Mouse (Mus musculus) granulocyte monocyte progenitor cell, adult 5-6 weeks (primary cell): ENCODE measurements around the gene Il15ra. TPM values are rescaled to one million over a fixed set of nuclear protein-coding genes. Genes with fewer than 3 reads are reported as not detected.

Experiments used
- ATAC-seq: replicated peaks from 2 replicates; pipeline ENCODE4 v1.8.0; 2016; ENCODE audit warnings: mild to moderate bottlenecking, moderate TSS enrichment, inconsistent platforms; ENCODE audit not compliant: poor library complexity, severe bottlenecking
- total RNA-seq, 2 experiments: library from RNA; stranded (forward) in 1 of 2; stranded (reverse) in 1 of 2; fragments of 200-712, 200-1000 nt in 1 of 2; fragments of >200 nt in 1 of 2; fragmentation: Nextera tagmentation in 1 of 2; gene quantifications; 2 replicates each; pipeline ENCODE4 v1.2.3; 2014 to 2017

The Il15ra gene
- total RNA-seq (2014; fragmentation: Nextera tagmentation) = 25.4 and 26.0 TPM in 2 replicates
- 14.3 and 26.1 TPM in 2 replicates for total RNA-seq (2017)

DNA sequence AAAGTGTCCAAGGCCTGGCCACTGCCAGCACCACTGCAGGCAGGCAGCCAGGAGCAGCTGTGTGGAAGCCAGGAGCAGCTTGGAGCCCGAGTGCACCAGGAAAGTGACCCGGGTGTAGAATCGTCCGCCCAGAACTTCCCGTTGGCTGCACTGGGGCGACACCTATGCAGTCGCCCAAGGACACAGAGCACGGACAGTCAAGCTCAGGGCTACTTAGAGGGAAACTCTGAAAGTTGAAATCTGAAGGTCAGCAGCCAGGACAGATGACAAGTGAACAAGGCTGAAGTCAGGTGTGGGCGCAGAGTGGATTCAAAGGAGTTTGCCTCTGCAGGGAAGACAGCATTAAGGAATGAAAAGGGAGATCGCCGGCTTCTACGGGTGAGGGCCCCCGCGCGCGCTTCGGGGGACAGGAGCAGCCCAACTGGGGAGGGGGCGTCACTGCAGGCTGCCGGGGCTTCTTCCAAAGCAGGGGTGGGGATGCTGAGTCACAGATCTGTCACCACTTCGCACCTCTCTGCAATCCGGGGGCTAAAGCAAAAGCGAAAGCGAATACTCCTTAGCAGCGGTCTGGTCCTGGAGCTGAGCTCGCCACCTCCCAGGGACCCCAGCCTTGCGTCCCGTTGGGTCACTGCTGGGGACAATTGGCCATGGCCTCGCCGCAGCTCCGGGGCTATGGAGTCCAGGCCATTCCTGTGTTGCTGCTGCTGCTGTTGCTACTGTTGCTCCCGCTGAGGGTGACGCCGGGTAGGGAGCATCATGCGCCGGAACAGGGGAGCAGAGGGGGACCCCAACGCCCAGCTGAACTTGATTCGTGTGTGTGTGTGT, at the start of gene Il15ra:
Il15ra (plus strand) TSS at position 90 of the 825 bp plus-strand sequence.
- peak; percentile 66 for ATAC-seq

DNA sequence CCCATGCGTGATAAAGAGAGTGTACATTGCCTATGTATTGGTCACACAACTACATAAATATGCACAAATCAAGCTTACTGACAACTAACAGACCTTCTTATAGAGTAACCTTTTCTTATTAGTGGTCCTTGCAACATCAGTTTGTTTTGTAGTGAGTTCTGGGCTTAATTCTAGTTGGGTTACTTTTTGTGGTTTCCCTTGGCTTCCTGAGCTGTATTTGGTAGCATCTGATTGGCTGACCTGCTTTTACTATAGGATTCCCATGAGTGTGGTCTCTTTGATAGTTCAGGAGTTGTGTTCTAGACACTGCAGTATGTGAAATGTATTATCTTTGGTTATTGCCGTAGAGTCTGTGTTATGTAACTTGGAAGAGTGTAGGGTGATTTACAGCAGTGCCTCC, 47.5 kb upstream of the Il15ra start:
- no peak for ATAC-seq

DNA sequence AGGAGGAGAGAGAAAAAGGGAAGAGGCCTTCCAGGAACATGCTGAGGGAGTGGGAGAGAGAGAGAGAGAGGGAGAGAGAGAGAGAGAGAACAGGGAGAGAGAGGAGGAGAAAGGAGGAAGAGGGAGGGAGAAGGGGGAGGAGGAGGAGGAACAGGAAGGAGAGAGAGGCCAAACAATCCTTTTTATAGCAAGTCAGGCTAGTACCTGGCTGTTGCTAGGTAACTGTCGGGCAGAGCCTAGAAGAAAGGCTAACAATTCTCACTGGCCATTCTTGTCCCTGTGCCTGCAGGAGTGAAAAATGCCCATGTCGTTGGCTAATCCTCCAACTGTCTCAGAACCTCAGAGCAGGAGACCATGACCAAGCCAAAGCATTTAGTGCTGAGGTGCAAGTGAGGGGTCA, 45.8 kb upstream of the Il15ra start:
- ATAC-seq = no peak

DNA sequence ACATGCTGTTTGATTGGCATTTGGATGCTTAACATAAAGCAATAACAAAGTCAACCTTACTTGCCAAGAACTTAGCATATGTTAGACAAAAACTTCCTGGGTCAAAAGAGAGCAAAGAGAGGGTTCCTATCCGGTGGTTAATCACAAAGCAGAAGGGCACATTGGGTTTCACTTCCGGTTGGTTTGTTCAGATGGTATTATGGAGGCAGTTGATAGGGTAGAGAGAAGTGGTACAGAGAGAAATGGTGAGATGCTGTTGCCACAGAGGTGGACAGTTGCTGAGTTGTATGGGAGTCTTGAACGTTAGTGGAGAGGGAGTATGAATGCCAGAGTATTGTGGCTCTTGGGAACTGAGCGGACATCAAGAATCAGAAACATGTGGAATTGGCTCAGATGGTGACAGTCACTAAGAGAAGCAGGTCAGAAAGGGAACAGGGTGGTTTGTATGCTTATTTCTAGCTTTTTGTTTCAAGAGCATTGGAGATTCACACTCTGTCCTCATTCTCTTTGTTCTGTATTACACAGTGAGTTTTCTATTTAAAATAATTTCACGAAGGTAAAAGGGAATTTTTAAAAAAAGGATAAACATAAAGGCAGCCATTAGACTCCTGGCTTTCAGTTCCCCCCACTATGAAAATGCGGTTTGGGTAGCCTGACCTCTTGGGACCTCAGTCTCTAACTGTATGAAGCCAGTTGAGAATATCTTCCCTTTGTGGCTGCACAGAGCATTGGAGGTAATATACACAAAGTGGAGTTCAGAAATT, 42.8 kb upstream of the Il15ra start:
- ATAC-seq = peak; percentile 76

DNA sequence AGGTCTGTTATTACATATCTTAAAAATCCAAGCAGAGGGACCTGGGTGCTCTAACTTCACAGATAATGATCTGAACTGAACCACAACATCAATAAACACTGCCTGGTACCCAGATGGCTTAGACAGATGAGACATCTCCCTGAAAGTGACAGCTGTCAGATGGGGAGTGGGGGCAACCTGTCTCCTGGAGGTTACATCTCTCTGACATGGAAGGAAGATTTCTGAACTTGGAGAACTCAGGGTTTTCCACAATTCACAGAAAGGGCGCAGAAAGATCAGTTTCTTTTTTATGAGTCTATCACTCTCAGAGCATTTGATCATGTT, 42.2 kb upstream of the Il15ra start:
- ATAC-seq = no peak

DNA sequence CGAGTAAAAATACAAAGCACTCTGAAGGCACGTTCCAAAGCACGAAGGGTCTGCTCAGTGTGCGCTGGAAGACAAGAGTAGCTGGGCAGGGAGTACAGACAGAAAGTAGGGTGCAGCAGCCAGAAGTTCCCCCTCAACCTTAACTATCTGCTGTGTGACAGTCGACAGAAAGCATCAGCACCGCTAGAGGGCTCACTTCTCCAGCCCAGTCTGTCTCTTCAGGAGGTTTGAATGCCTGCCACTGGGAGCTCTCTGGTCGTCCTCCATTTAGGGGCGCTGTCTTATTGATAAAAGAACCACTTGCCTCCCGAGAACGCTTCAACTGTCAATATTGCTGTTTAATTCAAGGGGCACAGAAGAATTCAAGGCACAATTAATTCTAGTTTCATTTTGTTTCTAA, 41.1 kb upstream of the Il15ra start:
- peak; percentile 91 for ATAC-seq

DNA sequence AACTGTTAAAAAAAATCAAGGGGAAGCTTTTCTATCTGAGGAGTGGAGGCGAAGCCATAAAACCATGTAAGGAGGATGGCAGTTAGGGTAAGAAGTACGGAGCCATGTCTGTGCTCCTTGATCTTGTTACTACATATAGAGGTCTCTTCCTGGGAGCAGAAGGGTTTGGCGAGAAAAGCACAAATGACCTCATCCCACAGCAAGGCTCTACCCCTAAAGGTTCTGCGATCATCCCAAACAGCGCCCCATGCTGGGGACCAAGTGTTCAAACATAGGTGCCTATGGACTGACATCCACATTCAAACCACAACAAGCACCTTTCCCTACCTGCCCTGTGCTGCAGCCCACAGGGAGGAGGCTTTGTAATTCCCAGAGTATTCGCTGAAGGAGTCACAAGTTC, 40.7 kb upstream of the Il15ra start:
- ATAC-seq = peak; percentile 21; the same call in 1 of the 2 replicates

DNA sequence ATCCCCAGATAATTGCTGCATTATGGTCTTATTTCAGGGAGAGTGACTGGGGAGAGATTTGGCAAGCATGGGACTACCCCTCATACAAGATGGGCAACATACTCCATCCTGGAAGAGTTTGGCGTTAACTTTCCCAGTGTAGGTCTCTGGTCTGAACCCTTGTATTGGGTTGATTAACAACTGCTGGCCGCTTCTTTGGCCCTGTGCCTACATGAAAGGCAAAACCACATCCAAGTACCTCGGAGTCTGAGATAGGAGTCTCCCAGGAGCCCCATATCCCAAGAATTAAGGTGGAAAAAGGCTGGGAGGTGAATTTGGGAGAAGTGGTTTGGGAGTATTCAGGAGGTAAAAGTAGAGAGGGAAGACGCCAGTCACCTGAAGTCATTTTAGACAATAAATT, 40.3 kb upstream of the Il15ra start:
- ATAC-seq = no peak

DNA sequence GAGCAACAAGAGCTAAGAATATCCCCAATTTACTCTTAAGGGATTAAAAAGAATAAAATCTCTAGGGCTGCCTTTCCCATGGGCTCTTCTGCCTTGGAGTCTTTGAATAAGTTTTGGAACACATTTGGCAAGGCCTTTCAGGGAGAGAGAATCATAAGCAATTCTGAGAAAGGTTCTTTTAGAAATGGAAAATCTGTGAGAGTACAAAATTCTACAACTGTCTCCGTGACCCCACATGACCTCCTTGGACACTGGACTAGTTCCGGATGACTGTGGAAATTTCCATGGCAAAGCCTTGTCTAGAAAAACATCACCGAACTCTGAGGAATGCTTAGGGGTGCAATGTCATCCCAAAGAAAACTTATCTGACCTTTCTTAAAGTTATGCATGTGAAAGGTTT, 39.8 kb upstream of the Il15ra start:
- no peak for ATAC-seq

DNA sequence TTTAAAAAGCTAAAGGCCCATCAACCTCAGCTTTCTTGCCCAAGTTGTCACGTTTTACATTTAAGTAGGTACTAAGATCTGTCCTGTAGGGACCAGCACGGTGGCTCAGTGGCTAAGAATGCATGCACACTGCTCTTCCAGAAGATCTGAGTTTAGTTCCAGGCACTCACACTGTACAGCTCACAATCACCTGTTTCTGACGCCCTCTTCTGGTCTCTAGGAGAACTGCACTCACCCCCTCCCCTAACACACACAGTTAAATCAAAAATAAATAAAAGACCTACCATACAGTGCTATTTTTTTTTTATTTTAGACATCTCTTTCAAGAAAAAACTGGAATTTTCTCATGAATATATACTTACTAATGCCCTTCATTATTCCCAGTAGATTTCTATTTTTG, 32.9 kb upstream of the Il15ra start:
- ATAC-seq = peak; percentile 77

DNA sequence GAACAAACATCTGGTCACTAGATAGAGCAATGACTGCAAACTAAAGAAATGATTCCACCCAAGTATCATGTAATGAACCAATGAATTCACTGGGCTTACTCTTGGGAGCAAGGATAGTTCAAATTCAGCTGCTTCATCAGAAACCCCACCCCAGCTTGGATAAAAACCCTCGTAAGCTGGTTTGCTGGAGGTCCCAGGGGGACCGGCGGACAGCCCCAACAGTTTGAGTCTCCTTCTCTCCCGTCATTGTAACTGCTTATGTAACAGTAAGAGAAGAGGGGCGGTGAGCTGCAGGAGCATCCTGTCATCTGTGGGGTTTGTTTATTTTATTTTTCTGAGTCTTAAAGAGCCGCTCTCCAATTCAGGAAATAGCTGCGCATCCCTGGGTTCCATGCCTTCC, 25.5 kb upstream of the Il15ra start:
- ATAC-seq = no peak

DNA sequence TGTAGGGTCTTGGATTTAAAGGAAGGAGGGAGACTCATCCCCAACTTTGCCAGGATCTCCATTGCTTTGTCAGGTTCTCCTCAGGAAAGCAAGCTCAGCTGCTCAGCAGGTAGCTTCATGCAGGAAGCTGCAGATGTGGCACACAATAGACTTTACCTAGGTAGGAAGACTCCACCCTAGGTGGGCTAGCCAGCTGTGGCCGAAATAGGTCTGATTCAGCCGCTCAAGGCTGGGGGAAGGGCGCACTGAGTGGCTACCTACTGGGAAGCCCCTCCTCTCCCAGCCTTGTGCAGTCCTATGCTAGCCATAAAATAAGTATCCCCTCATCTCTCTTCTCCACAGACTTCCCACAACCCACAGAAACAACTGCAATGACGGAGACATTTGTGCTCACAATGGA, 22.4 kb upstream of the Il15ra start:
- ATAC-seq = no peak

DNA sequence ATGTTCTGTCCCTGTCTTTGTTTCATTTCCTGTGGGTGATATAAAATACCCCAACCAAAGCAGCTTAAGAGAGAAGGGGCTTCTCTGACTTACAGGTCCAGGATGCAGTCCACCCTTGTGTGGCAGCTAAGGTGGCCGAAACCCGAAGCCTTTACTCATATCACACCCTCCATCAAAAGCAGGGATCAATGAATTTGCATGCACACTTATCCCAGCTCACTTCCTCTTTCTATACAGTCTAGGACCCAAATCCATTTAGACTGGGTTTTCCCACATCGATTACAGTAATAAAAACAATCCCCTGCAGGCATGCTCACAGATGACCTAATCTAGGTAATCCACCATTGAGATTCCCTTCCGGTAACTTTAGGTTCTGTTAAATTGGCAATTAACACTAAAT, 18.6 kb upstream of the Il15ra start:
- ATAC-seq = no peak

DNA sequence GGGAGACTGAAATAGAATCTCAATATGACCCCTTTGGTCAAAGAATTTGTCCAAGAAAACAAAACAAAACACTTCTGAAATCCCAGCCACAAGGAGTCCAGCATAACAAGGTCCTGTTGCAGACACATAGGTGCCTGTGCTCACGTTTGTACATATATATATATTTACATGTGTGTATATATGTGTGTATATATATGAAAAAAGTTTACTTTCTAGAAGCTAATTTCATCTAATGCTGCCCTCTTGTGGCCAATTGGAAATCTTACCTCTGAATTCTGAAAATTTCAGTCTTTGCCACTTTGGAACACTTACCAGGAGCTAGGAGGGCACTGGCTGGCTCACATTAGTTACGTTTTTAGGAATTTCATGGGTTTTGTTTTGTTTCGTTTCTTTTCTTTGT, 17.7 kb upstream of the Il15ra start:
- ATAC-seq = no peak

DNA sequence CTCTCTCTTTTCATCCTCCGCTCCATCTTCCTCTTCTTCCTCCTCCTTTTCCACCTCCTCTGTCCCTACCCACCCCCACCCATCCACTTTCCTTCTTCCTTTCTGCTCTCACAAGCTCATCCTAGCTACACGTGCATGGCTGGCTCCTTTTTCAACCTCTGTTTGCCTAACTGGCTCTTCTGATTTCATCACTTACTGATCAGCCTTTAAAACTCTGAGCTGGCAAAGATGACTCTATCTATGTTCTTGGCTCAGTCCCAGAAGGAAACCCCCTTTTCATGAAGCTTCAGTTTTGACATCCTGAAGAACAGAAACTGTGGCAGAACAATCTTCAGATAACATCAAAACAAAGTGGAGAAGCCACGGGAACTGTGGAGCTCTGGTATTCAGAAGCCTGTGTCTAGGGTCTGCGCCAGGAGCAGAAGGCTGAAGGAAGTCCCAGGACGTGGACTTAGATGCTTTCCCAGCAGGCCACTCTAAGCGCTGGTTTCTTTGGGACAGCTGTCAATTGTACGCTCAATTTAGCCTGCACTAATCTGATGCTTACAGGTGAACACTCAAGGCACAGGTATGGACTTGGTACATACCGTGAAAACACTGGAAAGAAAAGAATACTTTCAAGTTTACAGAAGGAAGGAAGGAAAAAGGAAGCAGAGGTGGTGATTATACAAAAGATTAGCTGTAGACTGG, 14.7 kb upstream of the Il15ra start:
- peak; percentile 65 for ATAC-seq

DNA sequence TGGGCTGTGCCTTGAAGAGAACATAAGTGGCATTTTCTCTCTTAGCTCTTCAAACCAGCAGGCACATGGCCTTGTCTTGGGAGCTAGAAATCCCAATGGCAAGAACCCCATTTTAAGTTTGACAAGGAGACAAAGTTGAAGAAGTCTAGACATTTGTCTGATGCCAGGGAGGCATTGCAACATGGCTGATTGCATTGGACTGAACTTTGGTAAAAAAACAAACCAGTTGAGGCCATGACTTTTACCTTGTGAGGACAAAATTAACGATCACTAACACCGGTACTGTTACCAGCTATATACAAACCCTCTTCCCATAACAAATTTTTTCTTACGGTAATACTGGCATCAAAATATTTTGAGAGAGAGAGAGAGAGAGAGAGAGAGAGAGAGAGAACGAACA, 11.7 kb upstream of the Il15ra start:
- no peak for ATAC-seq

DNA sequence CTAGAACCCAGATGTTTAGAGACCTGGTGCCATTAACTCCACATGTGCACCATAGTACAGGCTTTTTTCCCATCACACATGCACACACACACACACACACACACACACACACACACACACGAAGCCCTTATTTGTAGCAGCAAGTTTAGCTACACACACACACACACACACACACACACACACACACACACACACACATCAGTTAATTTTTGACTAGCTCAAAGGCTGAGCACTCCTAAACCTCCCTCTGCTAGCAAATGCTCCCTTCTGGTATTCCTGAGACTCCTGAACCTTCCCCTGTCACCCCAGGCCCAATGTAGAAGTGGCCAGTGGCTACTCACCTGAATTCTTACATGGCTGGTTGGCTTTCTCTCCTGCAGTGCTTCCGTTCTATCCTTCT, 11.0 kb upstream of the Il15ra start:
- no peak for ATAC-seq

DNA sequence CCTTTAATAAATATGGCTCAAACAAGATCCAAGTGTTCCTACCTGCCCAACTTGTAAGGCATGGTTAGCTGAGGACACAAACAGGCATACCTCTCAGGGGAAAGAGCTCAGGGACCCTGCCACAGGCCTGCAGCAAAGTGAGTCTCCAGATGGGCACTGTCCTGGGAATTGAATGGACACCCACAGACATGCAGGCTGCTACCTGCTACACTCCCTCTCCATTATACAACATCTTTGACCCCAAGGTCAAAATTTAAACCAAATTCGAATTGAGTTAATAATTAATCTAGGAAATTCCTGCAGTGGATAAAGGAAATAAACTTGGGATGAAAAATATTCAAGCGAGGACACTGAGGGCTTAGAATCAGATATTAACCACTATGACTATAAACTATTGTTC, 9.2 kb upstream of the Il15ra start:
- ATAC-seq = no peak

DNA sequence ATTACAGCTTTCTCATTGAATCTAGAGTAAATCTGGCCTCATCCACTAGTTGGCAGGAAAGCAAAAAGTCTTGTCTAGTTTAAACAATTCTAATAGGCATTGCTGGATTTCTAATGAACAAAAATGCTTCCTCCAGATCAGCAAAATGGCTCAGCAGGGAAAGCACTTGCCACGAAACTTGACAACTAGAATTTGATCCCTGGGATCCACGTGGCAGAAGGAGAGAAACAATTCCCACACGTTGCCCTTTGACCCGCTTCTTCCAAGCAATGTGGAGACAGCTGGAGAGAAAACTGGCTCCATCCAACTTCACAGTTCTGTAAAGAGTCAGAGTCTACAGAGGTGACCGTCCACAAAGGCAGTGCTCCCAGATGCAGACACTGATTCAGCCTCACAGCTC, 6.1 kb upstream of the Il15ra start:
- ATAC-seq = no peak

DNA sequence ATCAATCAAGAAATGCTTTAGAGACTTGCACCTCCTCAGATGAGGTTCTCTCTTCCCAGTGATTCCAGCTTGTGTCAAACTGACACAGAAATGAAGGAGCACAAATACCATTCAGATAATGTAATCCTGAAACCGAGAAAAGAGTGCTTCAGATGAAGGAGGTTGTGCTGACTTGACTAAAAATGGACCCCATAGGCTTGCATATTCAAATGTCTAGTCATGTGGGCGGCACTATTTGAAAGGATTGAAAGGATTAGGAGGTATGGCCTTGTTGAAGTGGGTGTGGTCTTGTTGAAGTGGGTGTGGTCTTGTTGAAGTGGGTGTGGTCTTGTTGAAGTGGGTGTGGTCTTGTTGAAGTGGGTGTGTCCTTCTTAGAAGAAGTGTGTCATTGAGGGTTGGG, 5.2 kb upstream of the Il15ra start:
- ATAC-seq = no peak

DNA sequence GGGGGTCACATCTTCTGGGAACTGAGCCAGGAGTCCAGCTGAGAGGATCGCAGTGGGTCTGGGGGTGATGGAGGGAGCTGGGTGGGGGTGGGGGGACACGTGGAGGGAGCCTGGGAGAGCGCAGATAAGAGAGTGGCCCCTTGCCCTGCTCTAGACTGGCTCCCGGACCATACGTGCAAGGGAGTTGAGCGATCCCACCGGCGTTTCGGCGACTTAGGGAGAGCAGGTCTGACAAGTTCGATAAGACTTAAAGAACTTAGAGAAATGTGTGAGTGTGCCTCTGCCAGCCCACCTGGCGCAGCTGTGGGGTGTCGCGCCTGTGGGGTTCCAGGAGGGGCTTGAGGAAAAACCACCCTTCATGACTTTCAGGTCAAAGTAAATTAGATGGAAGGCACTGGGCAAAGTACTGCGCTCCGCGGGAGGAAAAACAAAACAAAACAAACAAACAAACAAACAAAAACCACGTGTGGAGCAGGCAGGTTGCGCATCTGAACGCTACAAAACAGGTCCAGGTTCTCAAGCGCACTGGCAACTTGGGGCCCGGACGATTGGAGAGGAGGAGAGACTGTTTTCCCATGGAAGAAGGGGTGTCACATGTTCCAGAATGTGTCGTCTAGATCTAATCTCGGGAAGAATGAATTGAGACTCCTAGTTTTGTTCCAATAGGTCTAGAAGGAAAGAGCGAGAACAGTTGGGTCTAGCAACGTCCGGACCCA, 1.1 kb downstream of the Il15ra start:
- ATAC-seq = no peak
